Mouse (Mus musculus): ENCODE data around the gene Icos. TPM values are rescaled to one million over a fixed set of nuclear protein-coding genes. Genes with fewer than 3 reads are reported as not detected.

Icos gene
- polyA plus RNA-seq, 1 experiment = not detected

- WGBS = 83% methylated on average over 5 of the region's 5 CpGs
- TF ChIP-seq CTCF (IDR thresholded peaks at IDR 0.05; ENCODE audit: borderline replicate concordance, insufficient read depth, low read depth, low read length) (no peak), POLR2A (IDR thresholded peaks at IDR 0.05; ENCODE audit: borderline replicate concordance, insufficient read depth, low read length) (no peak)
- H3K27me3 ChIP-seq (ENCODE audit: control insufficient read depth, insufficient read depth, low read length) = no peaks in the 10 kb centered on the region
- H3K4me3 ChIP-seq (replicated peaks; ENCODE audit: insufficient read depth, low read depth, low read length) = no peak overlapping the region
- DNase-seq = no peak
- H3K4me1 ChIP-seq (ENCODE audit: control insufficient read depth, insufficient read depth, low read length) = no peaks in the 10 kb centered on the region
- no peak overlapping the region for H3K27ac ChIP-seq (ENCODE audit: insufficient read depth, low read length)
These were observed 49.0 kb downstream of the Icos start for GRCm38 (mm10) chr1:61026712-61027111.

GRCm38 (mm10) chr1:61027519-61027918, 49.8 kb downstream of the Icos start:
- no peak overlapping the region for H3K4me3 ChIP-seq (replicated peaks; ENCODE audit: insufficient read depth, low read depth, low read length)
- TF ChIP-seq CTCF (IDR thresholded peaks at IDR 0.05; ENCODE audit: borderline replicate concordance, insufficient read depth, low read depth, low read length) (no peak), POLR2A (IDR thresholded peaks at IDR 0.05; ENCODE audit: borderline replicate concordance, insufficient read depth, low read length) (no peak)
- no peak overlapping the region for H3K27ac ChIP-seq (ENCODE audit: insufficient read depth, low read length)
- no peaks in the 10 kb centered on the region for H3K4me1 ChIP-seq (ENCODE audit: control insufficient read depth, insufficient read depth, low read length)
- 94% methylated on average over 3 of the region's 3 CpGs for WGBS
- DNase-seq = no peak
- H3K27me3 ChIP-seq (ENCODE audit: control insufficient read depth, insufficient read depth, low read length) = no peaks in the 10 kb centered on the region

GRCm38 (mm10) chr1:61029919-61030318, 52.2 kb downstream of the Icos start:
- WGBS = 25% methylated on average over 1 of the region's 1 CpGs

GRCm38 (mm10) chr1:61030532-61030931, 52.8 kb downstream of the Icos start:
- Histone ChIP-seq H3K27ac (ENCODE audit: insufficient read depth, low read length) (no peak overlapping the region), H3K4me3 (replicated peaks; ENCODE audit: insufficient read depth, low read depth, low read length) (no peak overlapping the region), H3K4me1 (ENCODE audit: control insufficient read depth, insufficient read depth, low read length) (no peaks in the 10 kb centered on the region), H3K27me3 (ENCODE audit: control insufficient read depth, insufficient read depth, low read length) (no peaks in the 10 kb centered on the region)
- no peak for DNase-seq
- TF ChIP-seq CTCF (IDR thresholded peaks at IDR 0.05; ENCODE audit: borderline replicate concordance, insufficient read depth, low read depth, low read length) = no peak

More at GRCm38 (mm10) chr1:61029919-61030318, 52.2 kb downstream of the Icos start:
- no peak overlapping the region for H3K4me3 ChIP-seq (replicated peaks; ENCODE audit: insufficient read depth, low read depth, low read length)
- no peaks in the 10 kb centered on the region for H3K4me1 ChIP-seq (ENCODE audit: control insufficient read depth, insufficient read depth, low read length)
- no peak for DNase-seq
- no peaks in the 10 kb centered on the region for H3K27me3 ChIP-seq (ENCODE audit: control insufficient read depth, insufficient read depth, low read length)
- no peak overlapping the region for H3K27ac ChIP-seq (ENCODE audit: insufficient read depth, low read length)
- no peak for TF ChIP-seq POLR2A (IDR thresholded peaks at IDR 0.05; ENCODE audit: borderline replicate concordance, insufficient read depth, low read length)
- TF ChIP-seq CTCF (IDR thresholded peaks at IDR 0.05; ENCODE audit: borderline replicate concordance, insufficient read depth, low read depth, low read length) = no peak

GRCm38 (mm10) chr1:61035270-61035669, 57.5 kb downstream of the Icos start:
- no peak overlapping the region for H3K4me3 ChIP-seq (replicated peaks; ENCODE audit: insufficient read depth, low read depth, low read length)
- TF ChIP-seq POLR2A (IDR thresholded peaks at IDR 0.05; ENCODE audit: borderline replicate concordance, insufficient read depth, low read length) = no peak
- no peak for TF ChIP-seq CTCF (IDR thresholded peaks at IDR 0.05; ENCODE audit: borderline replicate concordance, insufficient read depth, low read depth, low read length)
- DNase-seq = no peak
- no peaks in the 10 kb centered on the region for H3K4me1 ChIP-seq (ENCODE audit: control insufficient read depth, insufficient read depth, low read length)
- no peak overlapping the region for H3K27ac ChIP-seq (ENCODE audit: insufficient read depth, low read length)
- no peaks in the 10 kb centered on the region for H3K27me3 ChIP-seq (ENCODE audit: control insufficient read depth, insufficient read depth, low read length)
- 72% methylated on average over 1 of the region's 1 CpGs for WGBS

GRCm38 (mm10) chr1:61038223-61038622, 60.5 kb downstream of the Icos start:
- 57% methylated on average over 4 of the region's 4 CpGs for WGBS
- TF ChIP-seq CTCF (IDR thresholded peaks at IDR 0.05; ENCODE audit: borderline replicate concordance, insufficient read depth, low read depth, low read length) (no peak), POLR2A (IDR thresholded peaks at IDR 0.05; ENCODE audit: borderline replicate concordance, insufficient read depth, low read length) (no peak)

GRCm38 (mm10) chr1:61039310-61039709, 61.6 kb downstream of the Icos start:
- DNase-seq = no peak
- H3K27ac ChIP-seq (ENCODE audit: insufficient read depth, low read length) = no peak overlapping the region
- no peak overlapping the region for H3K4me3 ChIP-seq (replicated peaks; ENCODE audit: insufficient read depth, low read depth, low read length)
- H3K4me1 ChIP-seq (ENCODE audit: control insufficient read depth, insufficient read depth, low read length) = no peaks in the 10 kb centered on the region
- 91% methylated on average over 4 of the region's 4 CpGs for WGBS
- no peaks in the 10 kb centered on the region for H3K27me3 ChIP-seq (ENCODE audit: control insufficient read depth, insufficient read depth, low read length)
- TF ChIP-seq CTCF (IDR thresholded peaks at IDR 0.05; ENCODE audit: borderline replicate concordance, insufficient read depth, low read depth, low read length) = no peak
- no peak for TF ChIP-seq POLR2A (IDR thresholded peaks at IDR 0.05; ENCODE audit: borderline replicate concordance, insufficient read depth, low read length)

More at GRCm38 (mm10) chr1:61038223-61038622, 60.5 kb downstream of the Icos start:
- no peak for DNase-seq
- no peaks in the 10 kb centered on the region for H3K27me3 ChIP-seq (ENCODE audit: control insufficient read depth, insufficient read depth, low read length)
- no peaks in the 10 kb centered on the region for H3K4me1 ChIP-seq (ENCODE audit: control insufficient read depth, insufficient read depth, low read length)
- H3K27ac ChIP-seq (ENCODE audit: insufficient read depth, low read length) = no peak overlapping the region
- H3K4me3 ChIP-seq (replicated peaks; ENCODE audit: insufficient read depth, low read depth, low read length) = no peak overlapping the region

- 79% methylated on average over 4 of the region's 4 CpGs for WGBS
- Histone ChIP-seq H3K4me3 (replicated peaks; ENCODE audit: insufficient read depth, low read depth, low read length) (no peak overlapping the region), H3K4me1 (ENCODE audit: control insufficient read depth, insufficient read depth, low read length) (no peaks in the 10 kb centered on the region), H3K27ac (ENCODE audit: insufficient read depth, low read length) (no peak overlapping the region), H3K27me3 (ENCODE audit: control insufficient read depth, insufficient read depth, low read length) (no peaks in the 10 kb centered on the region)
- TF ChIP-seq POLR2A (IDR thresholded peaks at IDR 0.05; ENCODE audit: borderline replicate concordance, insufficient read depth, low read length) (no peak), CTCF (IDR thresholded peaks at IDR 0.05; ENCODE audit: borderline replicate concordance, insufficient read depth, low read depth, low read length) (no peak)
- no peak for DNase-seq
These were observed 62.7 kb downstream of the Icos start for GRCm38 (mm10) chr1:61040401-61040800.
